Mouse (Mus musculus) spleen, adult 2 months (tissue): ENCODE results near the gene Zcchc24. TPM values are rescaled to one million over a fixed set of nuclear protein-coding genes. Genes with fewer than 3 reads are reported as not detected.

Source experiments
- DNase-seq, 2 experiments: peaks; one replicate each; pipeline versions ENCODE4 v3.0.0 to v3.0.0-alpha.2; 2012 to 2021; ENCODE audit warnings: low spot score in 2 of 2, low read depth in 1 of 2
- H3K27ac ChIP-seq: fragments of 200-500 bp; 2 replicates; pipeline ENCODE4 v1.5.1; 2012; ENCODE audit warnings: low read length, inconsistent platforms; ENCODE audit not compliant: insufficient read depth
- H3K27me3 ChIP-seq: fragments of 200-500 bp; 2 replicates; pipeline ENCODE4 v1.6.1; 2012; ENCODE audit warnings: mild to moderate bottlenecking, moderate library complexity, low read length, inconsistent platforms; ENCODE audit not compliant: control insufficient read depth, insufficient read depth
- H3K36me3 ChIP-seq: fragments of 200-500 bp; 2 replicates; pipeline ENCODE4 v1.6.1; 2012; ENCODE audit warnings: mild to moderate bottlenecking, low read length, inconsistent platforms; ENCODE audit not compliant: control insufficient read depth, insufficient read depth
- H3K4me1 ChIP-seq: fragments of 200-500 bp; 2 replicates; pipeline ENCODE4 v1.6.1; 2011; ENCODE audit warnings: inconsistent platforms; ENCODE audit not compliant: control insufficient read depth, insufficient read depth, insufficient read length
- H3K4me3 ChIP-seq: fragments of 200-500 bp; 2 replicates; pipeline ENCODE4 v1.5.1; 2011; ENCODE audit warnings: mild to moderate bottlenecking, inconsistent platforms; ENCODE audit not compliant: insufficient read depth, insufficient read length; ENCODE audit errors: extremely low read depth
- CTCF ChIP-seq: fragments of 200-500 bp; IDR thresholded peaks from 2 replicates; pipeline ENCODE4 v1.5.1; 2011; ENCODE audit warnings: mild to moderate bottlenecking, inconsistent platforms; ENCODE audit not compliant: insufficient read depth, insufficient read length, insufficient replicate concordance; ENCODE audit errors: extremely low read depth
- POLR2A ChIP-seq: fragments of 200-500 bp; IDR thresholded peaks from 2 replicates; pipeline ENCODE4 v1.6.1; 2011; ENCODE audit warnings: low read depth, low read length, inconsistent platforms
- WGBS: fragments of 180-500 bp; shearing (Covaris S2); methylation state at CpG from one replicate; pipeline ENCODE4 v1.1.7; 2018; 5-methylcytosine and 5-hydroxymethylcytosine counted together
- polyA plus RNA-seq: library from polyadenylated mRNA; depleted of rRNA; stranded (reverse); fragments of >200 nt; gene quantifications from 2 replicates; pipeline ENCODE4 v1.2.3, GENCODE M21; 2012

Zcchc24 gene
- polyA plus RNA-seq, 1 experiment = 14.9 TPM

DNA sequence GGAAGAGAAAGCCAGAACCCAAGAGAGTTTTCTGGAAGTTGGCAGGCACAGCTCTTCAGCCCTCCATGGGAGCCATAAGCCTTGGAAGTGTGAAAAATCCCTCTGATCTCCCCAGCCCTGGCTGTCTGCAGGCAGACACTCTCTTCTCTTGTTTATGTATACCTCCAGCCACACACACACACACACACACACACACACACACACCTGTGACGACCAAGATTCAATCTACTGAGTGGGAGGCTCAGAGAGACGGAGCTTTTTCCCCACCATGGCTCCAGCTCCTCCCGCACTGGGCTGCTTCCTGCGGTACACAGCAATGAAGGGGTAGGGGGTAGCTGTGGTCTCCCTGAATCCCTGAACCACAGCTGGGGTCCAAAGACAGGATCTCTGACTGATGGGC, 2.4 kb downstream of the Zcchc24 start:
- Histone ChIP-seq H3K4me3 (no peak overlapping the region), H3K27ac (no peak overlapping the region)

DNA sequence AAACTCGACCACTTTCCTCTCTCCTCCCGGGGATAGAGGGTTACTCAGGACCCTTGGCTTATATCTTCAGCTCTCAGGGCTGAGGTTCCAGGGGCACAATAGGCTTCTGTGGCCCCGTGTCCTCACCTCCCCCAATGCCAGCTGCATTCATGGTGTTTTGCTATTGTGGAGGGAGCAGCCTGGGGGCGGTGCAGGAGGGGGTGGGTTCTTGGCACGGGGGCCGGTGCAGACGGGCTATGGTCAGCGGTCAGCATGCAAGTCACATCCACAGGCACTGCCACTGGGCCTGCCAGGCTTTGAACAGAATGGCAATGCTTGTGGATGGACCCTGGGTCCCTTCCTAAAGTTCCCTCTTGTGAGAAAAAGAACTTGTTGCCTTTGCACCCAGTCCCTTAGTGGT, 2.9 kb downstream of the Zcchc24 start:
- no peak for TF ChIP-seq POLR2A
- peaks cover 21% of the 10 kb centered on the region; the same call in 1 of the 2 replicates for H3K4me1 ChIP-seq
- no peaks in the 10 kb centered on the region; the same call in 1 of the 2 replicates for H3K27me3 ChIP-seq
- no peak overlapping the region for H3K4me3 ChIP-seq
- H3K27ac ChIP-seq = no peak overlapping the region
- no peaks in the 10 kb centered on the region for H3K36me3 ChIP-seq
- 42% methylated on average over 8 of the region's 8 CpGs for WGBS
- DNase-seq = no peak

More for the DNA sequence above, 2.4 kb downstream of the Zcchc24 start:
- H3K36me3 ChIP-seq = no peaks in the 10 kb centered on the region
- H3K4me1 ChIP-seq = peaks cover 21% of the 10 kb centered on the region; the same call in 1 of the 2 replicates
- no peaks in the 10 kb centered on the region; the same call in 1 of the 2 replicates for H3K27me3 ChIP-seq
- no peak for DNase-seq
- TF ChIP-seq POLR2A (no peak), CTCF (no peak)
- 68% methylated on average over 4 of the region's 4 CpGs for WGBS

DNA sequence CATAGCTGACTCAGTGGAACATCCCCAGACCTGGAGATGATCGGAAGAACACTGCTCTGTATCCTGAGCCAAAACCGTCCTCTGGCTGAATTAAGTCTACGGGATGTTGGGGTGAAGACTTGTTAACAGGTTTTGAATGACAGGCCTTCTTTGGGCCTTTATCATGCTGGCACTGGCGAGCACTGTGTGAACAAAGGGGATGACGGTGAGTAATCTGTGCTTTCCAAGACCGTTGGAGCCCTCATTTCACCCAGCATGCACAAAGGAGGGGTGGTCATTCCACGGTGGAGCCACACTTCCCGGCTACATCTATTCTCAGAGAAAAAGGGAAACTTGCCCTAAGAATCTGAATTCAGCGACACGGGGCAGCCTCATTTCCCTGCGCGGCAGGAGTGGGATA, 3.7 kb downstream of the Zcchc24 start:
- TF ChIP-seq POLR2A (no peak), CTCF (no peak)
- H3K36me3 ChIP-seq = no peaks in the 10 kb centered on the region
- no peak overlapping the region for H3K4me3 ChIP-seq
- H3K27ac ChIP-seq = no peak overlapping the region
- no peak for DNase-seq
- no peaks in the 10 kb centered on the region; the same call in 1 of the 2 replicates for H3K27me3 ChIP-seq
- peaks cover 21% of the 10 kb centered on the region; the same call in 1 of the 2 replicates for H3K4me1 ChIP-seq
- 91% methylated on average over 12 of the region's 12 CpGs for WGBS

DNA sequence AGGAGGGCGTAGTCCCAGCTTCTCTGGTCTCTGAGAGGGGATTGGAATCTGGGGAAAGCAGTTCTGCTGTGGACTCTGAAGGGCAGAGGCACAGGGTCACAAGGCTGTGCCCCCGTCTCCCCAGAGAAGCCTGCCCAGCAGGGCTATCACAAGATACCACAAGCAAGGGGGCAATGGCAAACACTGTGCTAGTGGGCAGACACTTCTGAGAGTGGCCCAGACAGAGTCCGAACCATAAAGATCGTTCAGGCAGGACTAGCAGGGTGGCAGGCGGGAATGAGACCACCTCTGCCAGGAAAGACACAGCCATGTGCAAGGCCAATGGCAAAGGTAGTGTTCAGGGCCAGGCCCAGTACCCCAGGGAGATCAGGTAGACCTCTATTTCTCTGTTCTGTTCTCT, 7.7 kb downstream of the Zcchc24 start:
- no peak for TF ChIP-seq CTCF
- TF ChIP-seq POLR2A = no peak
- H3K27me3 ChIP-seq = no peaks in the 10 kb centered on the region
- no peak overlapping the region for H3K4me3 ChIP-seq
- no peak overlapping the region for H3K27ac ChIP-seq
- DNase-seq = no peak
- 92% methylated on average over 5 of the region's 5 CpGs for WGBS
- H3K4me1 ChIP-seq = peaks cover 5% of the 10 kb centered on the region; the same call in 1 of the 2 replicates
- peaks cover 5% of the 10 kb centered on the region; the same call in 1 of the 2 replicates for H3K36me3 ChIP-seq

DNA sequence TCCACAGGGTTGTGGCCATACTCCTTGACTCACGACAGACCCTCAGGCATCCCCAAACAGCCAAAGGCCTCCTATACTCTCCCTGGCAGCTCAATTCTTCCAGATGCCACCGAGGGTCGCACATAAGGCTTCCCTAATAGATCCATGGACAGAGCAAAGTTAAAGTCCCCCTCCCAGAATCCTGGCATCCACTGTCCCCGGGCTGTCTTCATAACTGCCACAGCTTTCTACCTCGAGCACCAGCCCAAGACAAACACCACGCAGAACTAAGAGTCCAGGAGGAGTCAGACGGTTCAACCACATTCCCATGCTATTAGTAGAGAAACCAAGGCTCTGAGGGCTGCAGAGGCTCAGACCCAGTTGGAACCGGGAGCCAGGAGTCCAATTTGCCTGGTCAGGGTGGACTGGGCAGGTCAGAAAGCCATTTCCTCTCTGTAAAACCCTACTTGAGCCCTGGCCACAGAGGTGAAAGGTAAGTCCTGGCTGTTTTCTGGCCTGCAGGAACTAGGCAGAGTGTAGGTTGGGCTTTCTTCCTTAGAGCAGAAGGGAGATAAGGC, 8.8 kb downstream of the Zcchc24 start:
- Histone ChIP-seq H3K27ac (0 out of 2 replicates have a peak overlapping the region, but pooled peaks have one; percentile 26), H3K4me3 (no peak overlapping the region), H3K27me3 (no peaks in the 10 kb centered on the region), H3K4me1 (no peaks in the 10 kb centered on the region; the same call in 1 of the 2 replicates), H3K36me3 (peaks cover 11% of the 10 kb centered on the region)
- no peak for DNase-seq
- no peak for TF ChIP-seq POLR2A
- TF ChIP-seq CTCF = no peak
- 45% methylated on average over 8 of the region's 8 CpGs for WGBS

DNA sequence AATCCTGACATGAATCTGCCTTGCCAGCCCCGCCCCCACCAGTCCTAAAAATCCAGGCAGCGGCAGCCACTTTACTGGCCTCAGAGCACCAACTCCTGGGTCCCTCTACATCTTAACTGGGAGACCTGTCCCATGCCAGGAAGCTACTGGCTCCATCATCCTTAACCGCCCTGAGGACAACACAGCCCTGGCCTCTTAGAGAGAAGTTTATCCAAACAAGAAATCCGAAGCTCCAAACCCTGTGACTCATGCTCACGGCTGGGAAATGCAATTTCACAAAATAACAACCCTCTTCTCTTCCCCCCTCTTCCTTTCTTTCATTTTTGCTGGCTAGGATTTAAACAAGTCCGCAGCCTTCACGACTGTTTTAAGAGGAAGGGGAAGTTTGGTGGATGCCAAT, 9.3 kb downstream of the Zcchc24 start:
- 47% methylated on average over 7 of the region's 7 CpGs for WGBS
- 0 out of 2 replicates have a peak overlapping the region, but pooled peaks have one; percentile 26 for H3K27ac ChIP-seq
- peaks cover 11% of the 10 kb centered on the region for H3K36me3 ChIP-seq
- no peaks in the 10 kb centered on the region for H3K27me3 ChIP-seq
- no peaks in the 10 kb centered on the region; the same call in 1 of the 2 replicates for H3K4me1 ChIP-seq
- no peak overlapping the region for H3K4me3 ChIP-seq
- TF ChIP-seq POLR2A = no peak
- no peak for TF ChIP-seq CTCF
- no peak for DNase-seq

DNA sequence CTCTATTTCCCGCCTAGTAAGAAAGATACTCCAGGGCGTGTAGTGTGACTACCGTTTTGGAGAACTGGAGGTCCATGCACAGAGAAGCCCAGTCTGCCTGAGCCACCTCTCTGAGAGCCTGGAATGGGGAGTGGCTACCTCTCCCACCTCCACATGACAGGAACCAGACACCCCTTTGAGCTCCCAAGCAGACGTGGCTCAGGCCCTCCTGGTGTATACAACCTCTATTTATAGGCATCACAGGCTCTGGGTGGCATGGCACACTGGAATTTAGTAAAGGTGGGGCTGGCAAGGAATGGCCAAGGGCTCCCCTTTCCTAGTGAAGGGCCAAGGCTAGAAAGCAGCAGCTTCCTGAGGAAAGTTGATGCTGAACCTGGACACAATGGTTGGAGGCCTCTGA, 10.9 kb downstream of the Zcchc24 start:
- no peaks in the 10 kb centered on the region for H3K27me3 ChIP-seq
- H3K4me3 ChIP-seq = no peak overlapping the region
- peaks cover 2% of the 10 kb centered on the region; the same call in 1 of the 2 replicates for H3K4me1 ChIP-seq
- H3K27ac ChIP-seq = no peak overlapping the region
- no peak for DNase-seq
- H3K36me3 ChIP-seq = peaks cover 11% of the 10 kb centered on the region
- WGBS = 81% methylated on average over 4 of the region's 4 CpGs
- no peak for TF ChIP-seq POLR2A
- no peak for TF ChIP-seq CTCF
